Mouse (Mus musculus): ENCODE data around the gene Retnla. TPM values are rescaled to one million over a fixed set of nuclear protein-coding genes. Genes with fewer than 3 reads are reported as not detected.

Gene Retnla
- not detected in 2 replicates for polyA plus RNA-seq (2016; fragmentation: Nextera tagmentation; extraction: Ambion mirVana)

DNA sequence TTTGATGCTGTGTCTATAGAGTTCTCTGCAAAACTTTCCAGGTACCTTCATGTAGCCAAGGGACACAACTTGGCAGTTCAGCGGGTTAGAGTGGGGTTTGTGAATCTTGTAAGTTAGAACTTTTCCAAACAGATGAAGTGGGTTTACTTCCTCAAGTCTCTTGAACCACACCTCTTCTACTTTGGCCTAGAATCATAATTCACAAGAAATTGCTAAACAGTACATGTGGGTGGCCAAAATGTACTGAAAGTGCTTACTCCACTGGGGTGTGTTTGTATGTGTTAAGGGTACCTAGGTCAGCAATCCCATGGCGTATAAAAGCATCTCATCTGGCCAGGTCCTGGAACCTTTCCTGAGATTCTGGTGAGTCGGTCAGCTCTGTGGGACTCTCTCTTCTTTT, at the start of gene Retnla:
TSS of gene Retnla (plus strand) at position 286 of the 400 bp plus-strand sequence.
- Histone ChIP-seq H3K9me3 (no peaks in the 10 kb centered on the region), H3K27ac (no peak within 1 kb of the TSS), H3K9ac (no peak within 1 kb of the TSS), H3K4me1 (no peaks in the 10 kb centered on the region), H3K36me3 (replicated peaks) (no peaks in the 10 kb centered on the region), H3K4me2 (no peak within 1 kb of the TSS), H3K27me3 (no peaks in the 10 kb centered on the region), H3K4me3 (replicated peaks) (no peak within 1 kb of the TSS)
- 90% methylated on average over 3 of the region's 3 CpGs for WGBS
- no peak for ATAC-seq (ENCODE audit: low FRiP score)

GRCm38 (mm10) chr16:48798285-48798684, 44.1 kb upstream of the Retnla start:
- H3K4me2 ChIP-seq = no peak overlapping the region
- no peak overlapping the region for H3K4me3 ChIP-seq (replicated peaks)
- 85% methylated on average over 3 of the region's 3 CpGs for WGBS
- no peaks in the 10 kb centered on the region for H3K27me3 ChIP-seq
- no peaks in the 10 kb centered on the region for H3K9me3 ChIP-seq
- no peak overlapping the region for H3K27ac ChIP-seq
- ATAC-seq (ENCODE audit: low FRiP score) = no peak
- no peak overlapping the region for H3K9ac ChIP-seq
- no peaks in the 10 kb centered on the region for H3K4me1 ChIP-seq
- no peaks in the 10 kb centered on the region for H3K36me3 ChIP-seq (replicated peaks)

DNA sequence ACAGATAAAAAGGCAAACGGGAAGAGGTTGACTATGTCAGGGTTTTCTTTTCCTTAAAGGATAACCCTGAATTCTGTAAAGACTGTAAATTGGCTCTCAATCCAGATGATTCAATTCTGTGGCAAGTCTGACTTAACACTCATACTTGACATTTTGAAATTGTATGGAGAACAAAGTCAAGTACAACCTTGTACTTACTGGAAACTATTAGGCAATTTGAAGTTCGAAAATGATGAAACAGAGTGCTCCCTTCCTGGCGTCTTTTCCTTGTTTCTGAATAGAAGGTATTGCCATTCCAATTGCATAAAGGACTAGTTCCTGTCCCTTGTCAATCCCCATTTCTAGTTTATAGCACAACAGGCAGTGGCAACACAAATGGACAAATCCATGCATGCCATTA, 42.9 kb upstream of the Retnla start:
- Histone ChIP-seq H3K36me3 (replicated peaks) (no peaks in the 10 kb centered on the region), H3K4me1 (no peaks in the 10 kb centered on the region), H3K27me3 (no peaks in the 10 kb centered on the region), H3K27ac (no peak overlapping the region), H3K9me3 (no peaks in the 10 kb centered on the region), H3K9ac (no peak overlapping the region), H3K4me2 (no peak overlapping the region), H3K4me3 (replicated peaks) (no peak overlapping the region)
- no peak for ATAC-seq (ENCODE audit: low FRiP score)
- WGBS = 85% methylated on average over 3 of the region's 3 CpGs

- H3K27me3 ChIP-seq = no peaks in the 10 kb centered on the region
- no peak for ATAC-seq (ENCODE audit: low FRiP score)
- H3K36me3 ChIP-seq (replicated peaks) = no peaks in the 10 kb centered on the region
- no peaks in the 10 kb centered on the region for H3K4me1 ChIP-seq
- no peaks in the 10 kb centered on the region for H3K9me3 ChIP-seq
- H3K9ac ChIP-seq = no peak overlapping the region
- H3K4me3 ChIP-seq (replicated peaks) = no peak overlapping the region
- no peak overlapping the region for H3K27ac ChIP-seq
- no peak overlapping the region for H3K4me2 ChIP-seq
- 92% methylated on average over 2 of the region's 2 CpGs for WGBS
Measured at GRCm38 (mm10) chr16:48800906-48801305, 41.4 kb upstream of the Retnla start.

- H3K27me3 ChIP-seq = no peaks in the 10 kb centered on the region
- H3K36me3 ChIP-seq (replicated peaks) = no peaks in the 10 kb centered on the region
- WGBS = 85% methylated on average over 1 of the region's 1 CpGs
- H3K27ac ChIP-seq = no peak overlapping the region
- no peak overlapping the region for H3K4me2 ChIP-seq
- H3K9me3 ChIP-seq = no peaks in the 10 kb centered on the region
- ATAC-seq (ENCODE audit: low FRiP score) = no peak
- H3K4me3 ChIP-seq (replicated peaks) = no peak overlapping the region
- no peak overlapping the region for H3K9ac ChIP-seq
- no peaks in the 10 kb centered on the region for H3K4me1 ChIP-seq
Measured at GRCm38 (mm10) chr16:48805412-48805811, 36.9 kb upstream of the Retnla start.

DNA sequence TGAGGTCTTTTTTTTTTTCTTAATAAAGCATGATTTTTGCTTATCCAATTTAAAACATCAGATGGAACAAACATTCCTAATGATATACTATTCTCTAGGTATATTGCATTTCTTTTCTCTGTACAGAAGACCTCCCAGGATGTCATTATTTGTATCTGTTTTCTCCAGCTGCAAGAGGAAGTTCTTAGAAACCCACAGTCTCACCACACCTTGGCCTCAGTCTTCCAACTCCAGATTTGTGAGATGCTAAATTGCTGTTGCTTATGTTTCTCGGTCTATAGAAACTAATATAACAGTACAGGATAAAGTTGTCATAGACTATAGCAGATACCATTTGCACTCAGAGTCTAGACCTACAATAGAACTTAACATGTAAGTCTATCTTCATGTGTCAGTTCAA, 35.8 kb upstream of the Retnla start:
- no peak overlapping the region for H3K4me3 ChIP-seq (replicated peaks)
- H3K4me1 ChIP-seq = no peaks in the 10 kb centered on the region
- H3K27me3 ChIP-seq = no peaks in the 10 kb centered on the region
- H3K36me3 ChIP-seq (replicated peaks) = no peaks in the 10 kb centered on the region
- 91% methylated on average over 1 of the region's 1 CpGs for WGBS
- no peak overlapping the region for H3K9ac ChIP-seq
- no peak overlapping the region for H3K27ac ChIP-seq
- no peaks in the 10 kb centered on the region for H3K9me3 ChIP-seq
- no peak for ATAC-seq (ENCODE audit: low FRiP score)
- no peak overlapping the region for H3K4me2 ChIP-seq

DNA sequence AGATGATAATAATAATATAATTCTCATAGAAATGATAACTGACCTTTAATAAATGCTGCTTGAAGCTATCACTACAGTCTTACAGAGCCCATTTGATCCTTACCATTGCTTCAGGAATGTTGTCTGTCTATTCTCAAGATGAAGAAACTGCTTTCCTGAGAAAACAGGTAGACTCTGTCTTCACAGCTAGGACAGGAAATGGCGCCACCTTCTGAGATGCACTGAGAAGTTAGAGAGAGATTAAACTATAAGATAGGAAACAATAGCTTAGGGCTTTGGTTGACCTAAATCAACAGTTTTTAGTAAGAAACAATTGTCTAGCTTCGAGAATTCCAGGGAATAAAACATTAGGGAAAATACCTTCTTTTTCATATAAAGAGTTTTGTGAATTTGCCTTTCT, 33.0 kb upstream of the Retnla start:
- no peaks in the 10 kb centered on the region for H3K27me3 ChIP-seq
- H3K4me1 ChIP-seq = no peaks in the 10 kb centered on the region
- no peaks in the 10 kb centered on the region for H3K9me3 ChIP-seq
- H3K4me2 ChIP-seq = no peak overlapping the region
- no peak overlapping the region for H3K27ac ChIP-seq
- H3K9ac ChIP-seq = no peak overlapping the region
- WGBS = 71% methylated on average over 2 of the region's 2 CpGs
- H3K4me3 ChIP-seq (replicated peaks) = no peak overlapping the region
- ATAC-seq (ENCODE audit: low FRiP score) = no peak
- H3K36me3 ChIP-seq (replicated peaks) = no peaks in the 10 kb centered on the region

DNA sequence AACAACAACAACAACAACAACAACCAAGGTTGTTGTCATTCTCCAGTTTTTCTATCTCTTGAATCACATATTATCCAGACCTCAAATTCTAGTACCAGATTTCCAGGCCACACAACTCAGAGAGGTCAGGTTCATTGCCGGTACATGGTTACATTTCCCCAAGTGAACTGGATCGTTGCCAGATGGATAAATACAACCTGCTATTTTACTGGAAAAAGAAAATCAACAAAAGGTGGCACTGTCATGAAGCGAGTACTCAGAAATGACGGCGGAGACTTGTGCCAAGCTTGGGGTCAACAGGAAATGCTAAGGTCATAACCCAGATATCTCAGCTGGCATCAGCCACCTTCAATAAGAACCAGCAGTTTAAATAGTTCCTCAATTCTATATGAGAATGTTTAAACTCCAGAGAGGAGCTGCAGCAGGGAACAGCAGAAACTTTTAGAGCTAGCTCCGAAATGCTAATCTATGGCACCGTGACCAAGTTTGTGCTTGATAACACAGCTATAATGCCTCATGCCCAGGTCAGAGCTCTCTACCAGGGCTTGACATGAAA, 30.4 kb upstream of the Retnla start:
- Histone ChIP-seq H3K9me3 (no peaks in the 10 kb centered on the region), H3K4me3 (replicated peaks) (no peak overlapping the region), H3K4me1 (no peaks in the 10 kb centered on the region), H3K36me3 (replicated peaks) (no peaks in the 10 kb centered on the region), H3K9ac (no peak overlapping the region), H3K27ac (no peak overlapping the region), H3K4me2 (no peak overlapping the region), H3K27me3 (no peaks in the 10 kb centered on the region)
- 89% methylated on average over 7 of the region's 7 CpGs for WGBS
- no peak for ATAC-seq (ENCODE audit: low FRiP score)

- Histone ChIP-seq H3K4me2 (no peak within 1 kb of the TSS), H3K9me3 (no peaks in the 10 kb centered on the region), H3K9ac (no peak within 1 kb of the TSS), H3K4me3 (replicated peaks) (no peak within 1 kb of the TSS), H3K4me1 (no peaks in the 10 kb centered on the region), H3K27me3 (no peaks in the 10 kb centered on the region), H3K36me3 (replicated peaks) (no peaks in the 10 kb centered on the region), H3K27ac (no peak within 1 kb of the TSS)
- WGBS = 93% methylated on average over 2 of the region's 2 CpGs
- ATAC-seq (ENCODE audit: low FRiP score) = no peak
Measured at GRCm38 (mm10) chr16:48816695-48817094, 25.7 kb upstream of the Retnla start, which contains the start of gene Retnlb. TSS of gene Retnlb (plus strand) at chr16:48816856.

DNA sequence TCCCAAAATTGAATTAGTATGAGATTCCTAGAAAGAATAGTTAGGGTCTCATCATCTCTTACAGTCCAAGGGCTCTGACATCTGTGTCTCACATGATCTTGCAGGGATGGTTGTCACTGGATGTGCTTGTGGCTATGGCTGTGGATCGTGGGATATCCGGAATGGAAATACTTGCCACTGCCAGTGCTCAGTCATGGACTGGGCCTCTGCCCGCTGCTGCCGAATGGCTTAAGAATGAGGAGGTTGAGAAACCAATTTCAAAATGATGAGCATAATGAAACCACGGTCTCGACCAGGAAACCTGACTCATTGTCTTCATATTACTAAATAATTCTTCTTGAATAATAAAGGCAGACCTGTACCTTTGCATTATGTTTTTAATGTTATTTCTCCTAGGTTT, 23.8 kb upstream of the Retnla start:
- WGBS = 94% methylated on average over 6 of the region's 6 CpGs

DNA sequence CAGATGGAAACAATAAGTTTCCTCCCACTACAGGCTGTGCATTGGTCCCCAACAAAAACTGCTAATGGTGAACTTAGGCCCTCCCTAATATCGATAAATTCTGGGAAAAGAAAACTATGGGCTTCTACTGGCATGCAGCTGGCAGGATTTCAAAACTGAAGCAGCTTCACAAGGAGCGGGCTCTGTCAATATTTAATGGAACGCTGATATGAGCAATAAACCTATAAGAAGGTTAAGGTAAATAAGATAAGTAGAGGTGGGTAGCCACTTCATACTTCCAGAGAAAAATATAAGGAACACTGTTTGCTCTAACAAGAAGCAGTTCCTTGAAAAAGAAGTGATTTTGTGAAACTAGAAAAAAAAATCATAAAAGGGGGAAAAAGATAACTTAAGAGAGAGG, 15.9 kb upstream of the Retnla start:
- no peak overlapping the region for H3K4me2 ChIP-seq
- H3K9me3 ChIP-seq = no peaks in the 10 kb centered on the region
- H3K27me3 ChIP-seq = no peaks in the 10 kb centered on the region
- H3K36me3 ChIP-seq (replicated peaks) = no peaks in the 10 kb centered on the region
- no peak overlapping the region for H3K9ac ChIP-seq
- no peak overlapping the region for H3K27ac ChIP-seq
- no peaks in the 10 kb centered on the region for H3K4me1 ChIP-seq
- 89% methylated on average over 3 of the region's 3 CpGs for WGBS
- ATAC-seq (ENCODE audit: low FRiP score) = no peak
- no peak overlapping the region for H3K4me3 ChIP-seq (replicated peaks)

More for the DNA sequence above, 23.8 kb upstream of the Retnla start:
- Histone ChIP-seq H3K27ac (no peak overlapping the region), H3K4me3 (replicated peaks) (no peak overlapping the region), H3K27me3 (no peaks in the 10 kb centered on the region), H3K36me3 (replicated peaks) (no peaks in the 10 kb centered on the region), H3K9me3 (no peaks in the 10 kb centered on the region), H3K4me2 (no peak overlapping the region), H3K4me1 (no peaks in the 10 kb centered on the region), H3K9ac (no peak overlapping the region)
- no peak for ATAC-seq (ENCODE audit: low FRiP score)

- Histone ChIP-seq H3K27me3 (no peaks in the 10 kb centered on the region), H3K36me3 (replicated peaks) (no peaks in the 10 kb centered on the region), H3K9me3 (no peaks in the 10 kb centered on the region), H3K27ac (no peak overlapping the region), H3K4me2 (no peak overlapping the region), H3K4me3 (replicated peaks) (no peak overlapping the region), H3K9ac (no peak overlapping the region), H3K4me1 (no peaks in the 10 kb centered on the region)
- WGBS = 68% methylated on average over 1 of the region's 1 CpGs
- no peak for ATAC-seq (ENCODE audit: low FRiP score)
Measured at GRCm38 (mm10) chr16:48827625-48828024, 14.7 kb upstream of the Retnla start.

GRCm38 (mm10) chr16:48829060-48829459, 13.3 kb upstream of the Retnla start:
- 85% methylated on average over 4 of the region's 4 CpGs for WGBS

More at GRCm38 (mm10) chr16:48829060-48829459, 13.3 kb upstream of the Retnla start:
- Histone ChIP-seq H3K4me1 (no peaks in the 10 kb centered on the region), H3K27me3 (no peaks in the 10 kb centered on the region), H3K4me3 (replicated peaks) (no peak overlapping the region), H3K4me2 (no peak overlapping the region), H3K36me3 (replicated peaks) (no peaks in the 10 kb centered on the region), H3K9ac (no peak overlapping the region), H3K9me3 (no peaks in the 10 kb centered on the region), H3K27ac (no peak overlapping the region)
- no peak for ATAC-seq (ENCODE audit: low FRiP score)
